Mouse (Mus musculus): Measurements from ENCODE around the gene Keap1. TPM values are rescaled to one million over a fixed set of nuclear protein-coding genes. Genes with fewer than 3 reads are reported as not detected.

Gene Keap1
- total and polyA plus RNA-seq, 2 experiments from 2014 or later, result 45.7 to 79.0 TPM

DNA sequence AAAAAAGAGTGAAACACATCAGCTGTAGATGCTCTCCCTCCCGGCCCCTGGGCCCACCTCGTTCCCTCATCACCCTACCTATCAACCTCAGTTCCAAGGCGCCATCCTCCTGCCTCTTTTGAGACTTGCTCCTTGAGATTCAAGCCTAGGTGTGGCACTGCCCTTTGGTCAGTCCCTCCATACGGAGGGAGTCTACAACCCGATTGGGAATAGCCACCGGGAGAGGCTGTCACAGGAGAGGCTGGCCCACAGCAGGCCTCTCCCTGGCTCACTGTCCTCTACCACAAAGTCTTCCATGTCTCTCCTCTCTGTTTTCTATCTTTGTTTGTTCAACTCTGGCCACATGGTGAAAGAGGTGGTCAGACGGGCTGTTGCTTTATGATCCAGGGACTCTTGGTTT lies 27.5 kb downstream of the Keap1 start:
- TF ChIP-seq CTCF (IDR thresholded peaks at IDR 0.05; ENCODE audit: low read depth), result no peak
- no peak for TF ChIP-seq EP300 (IDR thresholded peaks at IDR 0.05; ENCODE audit: low read depth)
- H3K27ac ChIP-seq (ENCODE audit: low read depth), result no peak overlapping the region
- peaks cover 33% of the 10 kb centered on the region for H3K36me3 ChIP-seq (replicated peaks; ENCODE audit: control insufficient read depth, insufficient read depth, low read length)
- no peaks in the 10 kb centered on the region for H3K4me1 ChIP-seq (ENCODE audit: control insufficient read depth, insufficient read depth)
- ATAC-seq (ENCODE audit: insufficient read depth, low read depth) (no peak), DNase-seq (ENCODE audit: low spot score) (no peak)
- H3K9me3 ChIP-seq (replicated peaks; ENCODE audit: control insufficient read depth, low read length), result no peaks in the 10 kb centered on the region
- H3K4me3 ChIP-seq (ENCODE audit: low read depth, low read length), result no peak overlapping the region
- 83% methylated on average over 7 of the region's 7 CpGs for WGBS
- no peak overlapping the region for H3K9ac ChIP-seq (replicated peaks; ENCODE audit: low read depth, low read length)
- no peaks in the 10 kb centered on the region for H3K27me3 ChIP-seq (ENCODE audit: control insufficient read depth, insufficient read depth, low read length)
- no peak overlapping the region for H3K4me2 ChIP-seq (ENCODE audit: low read depth, low read length)

DNA sequence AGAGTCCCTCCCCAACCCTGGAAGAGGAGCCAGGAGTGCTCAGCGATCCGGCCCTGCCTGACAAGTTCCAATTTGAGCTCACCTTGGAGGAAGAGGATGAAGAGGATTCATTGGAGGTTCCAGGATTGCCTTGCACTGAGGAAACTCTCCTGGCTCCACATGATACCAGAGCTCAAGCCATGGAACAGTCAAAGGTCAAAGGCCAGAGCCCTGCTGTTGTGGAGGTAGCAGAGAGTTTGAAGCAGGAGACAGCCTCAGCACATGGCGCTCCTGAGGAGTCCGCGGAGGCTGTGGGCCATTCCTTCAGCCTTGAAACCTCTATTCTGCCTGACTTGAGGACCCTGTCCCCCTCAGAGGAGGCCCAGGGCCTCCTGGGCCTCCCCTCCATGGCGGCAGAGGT lies 28.3 kb downstream of the Keap1 start:
- no peaks in the 10 kb centered on the region for H3K4me1 ChIP-seq (ENCODE audit: control insufficient read depth, insufficient read depth)
- no peak overlapping the region for H3K9ac ChIP-seq (replicated peaks; ENCODE audit: low read depth, low read length)
- no peak overlapping the region for H3K4me3 ChIP-seq (ENCODE audit: low read depth, low read length)
- WGBS, result 76% methylated on average over 6 of the region's 6 CpGs
- DNase-seq (ENCODE audit: low spot score) (no peak), ATAC-seq (ENCODE audit: insufficient read depth, low read depth) (no peak)
- no peaks in the 10 kb centered on the region for H3K9me3 ChIP-seq (replicated peaks; ENCODE audit: control insufficient read depth, low read length)
- H3K27ac ChIP-seq (ENCODE audit: low read depth), result no peak overlapping the region
- H3K27me3 ChIP-seq (ENCODE audit: control insufficient read depth, insufficient read depth, low read length), result no peaks in the 10 kb centered on the region
- no peak for TF ChIP-seq CTCF (IDR thresholded peaks at IDR 0.05; ENCODE audit: low read depth)
- TF ChIP-seq EP300 (IDR thresholded peaks at IDR 0.05; ENCODE audit: low read depth), result no peak
- H3K4me2 ChIP-seq (ENCODE audit: low read depth, low read length), result no peak overlapping the region
- peaks cover 38% of the 10 kb centered on the region for H3K36me3 ChIP-seq (replicated peaks; ENCODE audit: control insufficient read depth, insufficient read depth, low read length)

DNA sequence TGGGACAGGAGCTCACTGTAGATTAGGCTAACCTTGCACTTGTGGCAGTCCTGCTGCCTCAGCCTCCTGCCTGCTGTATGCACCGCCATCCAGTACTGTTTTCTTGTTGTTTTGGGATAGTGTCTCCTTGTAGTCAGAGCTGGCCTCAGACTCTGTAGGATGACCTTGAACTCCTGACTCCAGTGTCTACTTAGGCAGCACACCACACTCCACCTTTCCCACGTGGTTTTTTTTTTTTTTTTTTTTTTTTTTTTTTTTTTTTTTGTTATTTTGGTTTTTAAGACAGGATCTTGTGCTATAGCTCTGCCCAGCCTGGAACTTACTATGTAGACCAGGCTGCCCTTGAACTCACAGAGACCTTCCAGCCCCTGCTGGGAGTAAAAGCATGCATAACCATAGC lies 30.5 kb downstream of the Keap1 start:
- Histone ChIP-seq H3K36me3 (replicated peaks; ENCODE audit: control insufficient read depth, insufficient read depth, low read length) (peaks cover 48% of the 10 kb centered on the region), H3K4me3 (ENCODE audit: low read depth, low read length) (no peak overlapping the region), H3K4me2 (ENCODE audit: low read depth, low read length) (no peak overlapping the region), H3K4me1 (ENCODE audit: control insufficient read depth, insufficient read depth) (no peaks in the 10 kb centered on the region), H3K9me3 (replicated peaks; ENCODE audit: control insufficient read depth, low read length) (no peaks in the 10 kb centered on the region), H3K9ac (replicated peaks; ENCODE audit: low read depth, low read length) (no peak overlapping the region), H3K27ac (ENCODE audit: low read depth) (no peak overlapping the region), H3K27me3 (ENCODE audit: control insufficient read depth, insufficient read depth, low read length) (no peaks in the 10 kb centered on the region)
- TF ChIP-seq EP300 (IDR thresholded peaks at IDR 0.05; ENCODE audit: low read depth) (no peak), CTCF (IDR thresholded peaks at IDR 0.05; ENCODE audit: low read depth) (no peak)
- DNase-seq (ENCODE audit: low spot score) (no peak), ATAC-seq (ENCODE audit: insufficient read depth, low read depth) (no peak)
- WGBS, result 79% methylated on average over 2 of the region's 2 CpGs

DNA sequence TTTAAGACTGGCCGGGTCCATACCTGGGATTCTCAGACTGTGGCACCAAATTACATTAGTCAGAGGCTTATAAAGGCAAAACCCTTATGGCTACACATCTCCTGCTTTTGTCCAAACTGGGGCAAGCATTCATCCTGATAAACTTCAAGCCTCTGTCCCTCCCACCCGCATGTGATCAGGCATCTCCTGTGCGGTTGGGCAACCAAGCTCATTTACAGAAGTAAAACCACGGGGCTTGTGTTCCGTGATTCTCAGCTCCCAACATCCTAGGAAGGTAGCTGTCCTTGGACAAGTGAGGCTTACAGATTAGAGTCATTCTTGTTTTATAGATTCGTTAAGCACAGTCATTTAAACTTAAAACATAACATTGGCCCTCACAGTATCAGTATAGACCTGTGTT lies 32.3 kb downstream of the Keap1 start:
- DNase-seq (ENCODE audit: low spot score) (no peak), ATAC-seq (ENCODE audit: insufficient read depth, low read depth) (no peak)
- no peak overlapping the region for H3K27ac ChIP-seq (ENCODE audit: low read depth)
- H3K9ac ChIP-seq (replicated peaks; ENCODE audit: low read depth, low read length), result no peak overlapping the region
- TF ChIP-seq CTCF (IDR thresholded peaks at IDR 0.05; ENCODE audit: low read depth) (no peak), EP300 (IDR thresholded peaks at IDR 0.05; ENCODE audit: low read depth) (no peak)
- H3K9me3 ChIP-seq (replicated peaks; ENCODE audit: control insufficient read depth, low read length), result no peaks in the 10 kb centered on the region
- H3K4me2 ChIP-seq (ENCODE audit: low read depth, low read length), result no peak overlapping the region
- H3K27me3 ChIP-seq (ENCODE audit: control insufficient read depth, insufficient read depth, low read length), result no peaks in the 10 kb centered on the region
- 88% methylated on average over 6 of the region's 6 CpGs for WGBS
- peaks cover 47% of the 10 kb centered on the region for H3K36me3 ChIP-seq (replicated peaks; ENCODE audit: control insufficient read depth, insufficient read depth, low read length)
- no peaks in the 10 kb centered on the region for H3K4me1 ChIP-seq (ENCODE audit: control insufficient read depth, insufficient read depth)
- H3K4me3 ChIP-seq (ENCODE audit: low read depth, low read length), result no peak overlapping the region

DNA sequence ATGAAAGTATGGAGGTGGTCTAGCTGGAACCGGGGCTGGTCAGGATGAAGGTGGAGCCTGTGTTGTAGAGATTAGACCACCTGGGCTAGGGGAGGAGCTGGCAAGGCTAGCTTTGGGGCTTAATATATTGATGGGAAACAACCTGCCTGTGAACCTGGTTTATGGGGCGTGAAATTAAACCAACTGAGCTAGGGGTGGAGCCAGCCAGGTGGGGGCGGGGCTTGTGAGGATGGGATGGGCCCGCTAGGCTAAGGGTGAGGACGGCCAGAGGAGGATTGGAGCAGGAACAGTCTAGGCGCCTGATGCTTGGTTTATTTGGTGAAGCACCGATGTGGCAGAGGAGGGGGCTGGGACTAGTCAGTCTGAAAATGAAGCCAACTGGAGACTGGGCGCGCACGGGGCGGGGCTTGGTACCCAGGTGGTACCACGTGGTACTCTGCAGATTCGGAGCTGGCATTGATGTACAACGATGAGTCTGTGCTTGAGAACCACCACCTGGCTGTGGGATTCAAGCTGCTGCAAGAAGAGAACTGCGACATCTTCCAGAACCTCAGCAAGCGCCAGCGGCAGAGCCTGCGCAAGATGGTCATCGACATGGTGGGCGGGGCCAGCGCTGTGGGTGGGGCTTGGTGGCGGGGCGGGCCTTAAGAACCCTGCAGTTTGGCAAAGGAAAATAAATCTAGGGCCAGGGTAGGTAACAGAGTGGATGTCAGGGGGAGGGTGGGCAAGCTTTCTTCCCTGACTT lies 34.5 kb downstream of the Keap1 start:
- Histone ChIP-seq H3K4me1 (ENCODE audit: control insufficient read depth, insufficient read depth) (no peaks in the 10 kb centered on the region), H3K27ac (ENCODE audit: low read depth) (no peak overlapping the region), H3K27me3 (ENCODE audit: control insufficient read depth, insufficient read depth, low read length) (no peaks in the 10 kb centered on the region), H3K4me3 (ENCODE audit: low read depth, low read length) (no peak overlapping the region), H3K9me3 (replicated peaks; ENCODE audit: control insufficient read depth, low read length) (no peaks in the 10 kb centered on the region), H3K4me2 (ENCODE audit: low read depth, low read length) (0 out of 2 replicates have a peak overlapping the region, but pooled peaks have one; percentile 0), H3K36me3 (replicated peaks; ENCODE audit: control insufficient read depth, insufficient read depth, low read length) (peaks cover 46% of the 10 kb centered on the region), H3K9ac (replicated peaks; ENCODE audit: low read depth, low read length) (no peak overlapping the region)
- WGBS, result 22% methylated on average over 23 of the region's 23 CpGs
- ATAC-seq (ENCODE audit: insufficient read depth, low read depth) (no peak), DNase-seq (ENCODE audit: low spot score) (no peak)
- no peak for TF ChIP-seq CTCF (IDR thresholded peaks at IDR 0.05; ENCODE audit: low read depth)
- no peak for TF ChIP-seq EP300 (IDR thresholded peaks at IDR 0.05; ENCODE audit: low read depth)

DNA sequence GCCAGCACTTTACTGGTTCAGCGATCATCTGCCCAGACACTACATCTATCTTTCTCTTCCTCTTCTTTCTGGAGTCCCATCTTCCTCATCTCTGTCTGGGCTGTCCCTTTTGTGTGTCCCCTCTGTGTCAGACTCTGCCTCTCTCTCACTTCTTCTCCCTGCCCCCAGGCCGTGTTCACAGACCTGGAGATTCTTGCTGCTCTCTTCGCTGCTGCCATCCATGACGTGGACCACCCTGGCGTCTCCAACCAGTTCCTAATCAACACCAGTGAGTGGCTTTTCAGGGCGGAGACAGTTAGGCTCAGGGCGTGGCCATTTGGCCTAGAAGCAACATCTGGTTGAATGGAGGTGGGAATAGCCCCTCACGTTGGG lies 35.0 kb downstream of the Keap1 start:
- H3K9me3 ChIP-seq (replicated peaks; ENCODE audit: control insufficient read depth, low read length), result no peaks in the 10 kb centered on the region
- WGBS, result 43% methylated on average over 8 of the region's 8 CpGs
- H3K4me1 ChIP-seq (ENCODE audit: control insufficient read depth, insufficient read depth), result no peaks in the 10 kb centered on the region
- DNase-seq (ENCODE audit: low spot score), result no peak
- peaks cover 50% of the 10 kb centered on the region for H3K36me3 ChIP-seq (replicated peaks; ENCODE audit: control insufficient read depth, insufficient read depth, low read length)
- H3K27ac ChIP-seq (ENCODE audit: low read depth), result no peak overlapping the region
- no peak overlapping the region for H3K9ac ChIP-seq (replicated peaks; ENCODE audit: low read depth, low read length)
- H3K27me3 ChIP-seq (ENCODE audit: control insufficient read depth, insufficient read depth, low read length), result no peaks in the 10 kb centered on the region
- no peak for TF ChIP-seq CTCF (IDR thresholded peaks at IDR 0.05; ENCODE audit: low read depth)
- no peak for TF ChIP-seq EP300 (IDR thresholded peaks at IDR 0.05; ENCODE audit: low read depth)
- no peak overlapping the region for H3K4me2 ChIP-seq (ENCODE audit: low read depth, low read length)
- no peak overlapping the region for H3K4me3 ChIP-seq (ENCODE audit: low read depth, low read length)
- ATAC-seq (ENCODE audit: insufficient read depth, low read depth), result no peak
